Mouse (Mus musculus): ENCODE results near the gene Iqcf6. TPM values are rescaled to one million over a fixed set of nuclear protein-coding genes. Genes with fewer than 3 reads are reported as not detected.

Iqcf6 gene
- polyA plus RNA-seq, 1 experiment from 2014 or later: not detected

DNA sequence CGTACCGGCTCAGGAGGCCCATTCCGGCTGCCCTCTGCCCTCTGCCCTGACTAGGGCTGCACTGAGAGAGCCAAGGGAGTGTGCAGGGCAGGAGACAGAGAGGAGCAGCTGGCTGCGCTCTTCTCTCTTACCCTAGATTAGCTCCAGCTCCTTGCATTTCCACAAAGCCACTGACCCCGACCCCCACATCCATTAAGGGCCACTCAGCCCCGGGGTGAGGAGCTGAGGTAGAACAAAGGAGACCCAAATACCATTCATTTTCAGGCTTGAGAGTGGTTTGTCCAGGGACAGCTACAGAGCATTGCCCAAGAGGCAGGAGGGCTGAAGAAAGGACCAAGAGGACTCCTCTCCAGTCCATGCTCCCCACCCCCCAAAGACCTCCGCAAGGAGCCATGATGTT is 33.1 kb downstream of the Iqcf6 start:
- Histone ChIP-seq H3K9me3 (no peaks in the 10 kb centered on the region), H3K27me3 (replicated peaks) (peaks cover 17% of the 10 kb centered on the region), H3K4me1 (replicated peaks) (peaks cover 6% of the 10 kb centered on the region), H3K9ac (no peak overlapping the region), H3K36me3 (peaks cover 3% of the 10 kb centered on the region; the same call in 1 of the 2 replicates), H3K4me2 (replicated peaks) (no peak overlapping the region), H3K27ac (no peak overlapping the region), H3K4me3 (replicated peaks) (no peak overlapping the region)
- no peak for ATAC-seq
- WGBS: 81% methylated on average over 7 of the region's 7 CpGs

GRCm38 (mm10) chr9:106659935-106660334 is 33.6 kb downstream of the Iqcf6 start:
- no peak overlapping the region for H3K4me2 ChIP-seq (replicated peaks)
- no peak overlapping the region for H3K4me3 ChIP-seq (replicated peaks)
- H3K9me3 ChIP-seq: no peaks in the 10 kb centered on the region
- no peak for ATAC-seq
- H3K4me1 ChIP-seq (replicated peaks): peaks cover 6% of the 10 kb centered on the region
- H3K36me3 ChIP-seq: peaks cover 5% of the 10 kb centered on the region; the same call in 1 of the 2 replicates
- 87% methylated on average over 1 of the region's 1 CpGs for WGBS
- H3K27me3 ChIP-seq (replicated peaks): peaks cover 12% of the 10 kb centered on the region
- no peak overlapping the region for H3K27ac ChIP-seq
- H3K9ac ChIP-seq: no peak overlapping the region

- Histone ChIP-seq H3K4me2 (replicated peaks) (no peak overlapping the region), H3K4me1 (replicated peaks) (no peaks in the 10 kb centered on the region), H3K9ac (no peak overlapping the region), H3K4me3 (replicated peaks) (no peak overlapping the region), H3K27me3 (replicated peaks) (no peaks in the 10 kb centered on the region), H3K36me3 (peaks cover 6% of the 10 kb centered on the region; the same call in 1 of the 2 replicates), H3K27ac (no peak overlapping the region), H3K9me3 (no peaks in the 10 kb centered on the region)
- 80% methylated on average over 6 of the region's 6 CpGs for WGBS
- ATAC-seq: no peak
These were observed 36.8 kb downstream of the Iqcf6 start for GRCm38 (mm10) chr9:106663200-106663599.

DNA sequence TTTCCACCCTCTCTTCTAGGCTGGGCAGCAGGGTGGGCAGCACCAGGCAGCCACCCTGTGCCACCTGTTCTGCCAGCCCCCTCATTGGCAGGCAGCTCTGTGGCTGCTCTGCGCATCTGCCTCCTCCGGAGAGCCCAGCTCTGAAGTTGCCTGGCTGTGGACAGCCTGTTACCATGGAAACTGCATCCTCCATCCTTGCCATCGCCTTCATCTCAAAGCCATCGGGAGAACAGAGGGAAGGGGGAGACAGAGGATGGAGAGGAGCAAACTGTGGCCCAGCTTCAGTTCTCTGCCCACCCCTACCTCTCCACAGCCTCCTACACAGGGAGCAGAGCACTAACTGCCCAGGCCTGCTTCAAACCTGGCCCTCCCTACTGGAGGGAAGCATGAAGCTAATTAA is 38.1 kb downstream of the Iqcf6 start:
- H3K27ac ChIP-seq: no peak overlapping the region
- H3K27me3 ChIP-seq (replicated peaks): no peaks in the 10 kb centered on the region
- H3K9ac ChIP-seq: no peak overlapping the region
- H3K36me3 ChIP-seq: peaks cover 5% of the 10 kb centered on the region; the same call in 1 of the 2 replicates
- no peak overlapping the region for H3K4me3 ChIP-seq (replicated peaks)
- 80% methylated on average over 4 of the region's 4 CpGs for WGBS
- no peak overlapping the region for H3K4me2 ChIP-seq (replicated peaks)
- no peaks in the 10 kb centered on the region for H3K9me3 ChIP-seq
- ATAC-seq: no peak
- no peaks in the 10 kb centered on the region for H3K4me1 ChIP-seq (replicated peaks)

DNA sequence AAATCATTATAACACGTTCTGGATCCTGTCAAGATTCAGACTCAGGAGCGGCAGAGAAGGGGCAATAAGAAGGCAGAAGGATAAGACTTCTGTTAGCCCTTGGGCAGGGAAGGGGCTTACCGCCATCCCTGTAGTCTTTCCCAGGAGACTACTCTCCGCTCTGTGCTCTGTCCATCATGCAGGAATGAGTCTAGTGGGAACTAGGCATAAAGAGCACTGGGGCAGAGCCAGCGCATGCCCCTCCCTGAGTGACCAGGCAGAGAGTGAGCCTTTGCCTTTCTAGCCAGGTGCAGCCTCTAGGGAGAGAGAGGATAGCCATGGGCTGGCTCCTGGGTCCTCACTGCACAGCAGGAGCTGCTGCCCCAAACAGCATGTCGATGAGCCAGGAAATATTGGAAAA is 38.5 kb downstream of the Iqcf6 start:
- no peaks in the 10 kb centered on the region for H3K4me1 ChIP-seq (replicated peaks)
- no peaks in the 10 kb centered on the region for H3K9me3 ChIP-seq
- 79% methylated on average over 6 of the region's 6 CpGs for WGBS
- no peak overlapping the region for H3K9ac ChIP-seq
- H3K4me2 ChIP-seq (replicated peaks): no peak overlapping the region
- no peak overlapping the region for H3K4me3 ChIP-seq (replicated peaks)
- peaks cover 5% of the 10 kb centered on the region; the same call in 1 of the 2 replicates for H3K36me3 ChIP-seq
- no peaks in the 10 kb centered on the region for H3K27me3 ChIP-seq (replicated peaks)
- ATAC-seq: no peak
- no peak overlapping the region for H3K27ac ChIP-seq

- no peaks in the 10 kb centered on the region for H3K4me1 ChIP-seq (replicated peaks)
- H3K36me3 ChIP-seq: peaks cover 16% of the 10 kb centered on the region
- H3K9me3 ChIP-seq: no peaks in the 10 kb centered on the region
- no peak overlapping the region for H3K27ac ChIP-seq
- no peak overlapping the region for H3K4me2 ChIP-seq (replicated peaks)
- no peak overlapping the region for H3K4me3 ChIP-seq (replicated peaks)
- H3K27me3 ChIP-seq (replicated peaks): no peaks in the 10 kb centered on the region
- ATAC-seq: no peak
- WGBS: 84% methylated on average over 2 of the region's 2 CpGs
- no peak overlapping the region for H3K9ac ChIP-seq
These were observed 47.5 kb downstream of the Iqcf6 start for GRCm38 (mm10) chr9:106673860-106674259.

- H3K9me3 ChIP-seq: no peaks in the 10 kb centered on the region
- H3K4me1 ChIP-seq (replicated peaks): no peaks in the 10 kb centered on the region
- H3K9ac ChIP-seq: no peak overlapping the region
- no peak overlapping the region for H3K27ac ChIP-seq
- no peak overlapping the region for H3K4me3 ChIP-seq (replicated peaks)
- peaks cover 15% of the 10 kb centered on the region for H3K36me3 ChIP-seq
- no peaks in the 10 kb centered on the region for H3K27me3 ChIP-seq (replicated peaks)
- ATAC-seq: peak; percentile 75
- no peak overlapping the region for H3K4me2 ChIP-seq (replicated peaks)
- 0% methylated on average over 1 of the region's 1 CpGs for WGBS
These were observed 49.1 kb downstream of the Iqcf6 start for GRCm38 (mm10) chr9:106675480-106675879.

GRCm38 (mm10) chr9:106675965-106676364 is 49.6 kb downstream of the Iqcf6 start:
- WGBS: 79% methylated on average over 9 of the region's 9 CpGs
- H3K4me3 ChIP-seq (replicated peaks): no peak overlapping the region
- H3K9me3 ChIP-seq: no peaks in the 10 kb centered on the region
- ATAC-seq: peak; percentile 44; the same call in 1 of the 2 replicates
- no peak overlapping the region for H3K9ac ChIP-seq
- no peaks in the 10 kb centered on the region for H3K4me1 ChIP-seq (replicated peaks)
- peaks cover 15% of the 10 kb centered on the region for H3K36me3 ChIP-seq
- no peak overlapping the region for H3K4me2 ChIP-seq (replicated peaks)
- no peaks in the 10 kb centered on the region for H3K27me3 ChIP-seq (replicated peaks)
- H3K27ac ChIP-seq: no peak overlapping the region

DNA sequence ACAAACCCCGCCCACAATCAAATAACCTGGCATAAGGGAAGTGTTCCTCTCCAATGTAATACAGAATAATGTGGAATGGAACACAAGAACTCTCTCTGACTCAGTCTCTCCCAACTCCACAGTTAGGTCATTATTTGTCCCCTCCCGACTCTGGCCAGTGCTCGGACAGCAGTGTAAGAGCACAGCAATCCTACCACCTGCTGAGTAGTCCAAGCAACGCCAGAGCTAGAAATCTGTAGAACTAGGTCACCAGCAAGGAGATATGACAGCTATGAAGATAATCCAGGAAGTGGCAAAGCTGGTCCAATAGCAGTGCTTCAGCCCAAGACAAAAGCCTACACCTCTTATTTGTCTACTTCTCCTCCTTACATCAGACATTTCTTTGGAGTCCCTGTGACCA is 50.2 kb downstream of the Iqcf6 start:
- ATAC-seq: no peak
- Histone ChIP-seq H3K4me1 (replicated peaks) (no peaks in the 10 kb centered on the region), H3K36me3 (peaks cover 18% of the 10 kb centered on the region), H3K9ac (no peak overlapping the region), H3K4me2 (replicated peaks) (no peak overlapping the region), H3K27me3 (replicated peaks) (no peaks in the 10 kb centered on the region), H3K4me3 (replicated peaks) (no peak overlapping the region), H3K27ac (no peak overlapping the region), H3K9me3 (no peaks in the 10 kb centered on the region)
- 79% methylated on average over 4 of the region's 4 CpGs for WGBS

Other genes starting within 250 kb of the Iqcf6 start
- gene Rpl29, start 197.1 kb upstream of the Iqcf6 start, polyA plus RNA-seq (2015; fragmentation: Nextera tagmentation; extraction: Ambion mirVana): 981 and 1,002 TPM in 2 replicates
- gene Acy1, start 188.3 kb upstream of the Iqcf6 start, polyA plus RNA-seq (2015; fragmentation: Nextera tagmentation; extraction: Ambion mirVana): 47.7 and 48.7 TPM in 2 replicates
- gene Abhd14b, start 179.1 kb upstream of the Iqcf6 start, polyA plus RNA-seq (2015; fragmentation: Nextera tagmentation; extraction: Ambion mirVana): 25.4 and 31.8 TPM in 2 replicates
- gene Abhd14a, start 178.9 kb upstream of the Iqcf6 start, polyA plus RNA-seq (2015; fragmentation: Nextera tagmentation; extraction: Ambion mirVana): 49.1 and 51.0 TPM in 2 replicates
- 43.7 and 49.5 TPM in 2 replicates for gene Pcbp4, start 173.3 kb upstream of the Iqcf6 start, polyA plus RNA-seq (2015; fragmentation: Nextera tagmentation; extraction: Ambion mirVana)
- 0.20 and 0.45 TPM in 2 replicates for gene Gpr62, start 160.6 kb upstream of the Iqcf6 start, polyA plus RNA-seq (2015; fragmentation: Nextera tagmentation; extraction: Ambion mirVana)
- 49.9 and 50.0 TPM in 2 replicates for gene Rrp9, start 150.6 kb upstream of the Iqcf6 start, polyA plus RNA-seq (2015; fragmentation: Nextera tagmentation; extraction: Ambion mirVana)
- gene Parp3, start 149.6 kb upstream of the Iqcf6 start, polyA plus RNA-seq (2015; fragmentation: Nextera tagmentation; extraction: Ambion mirVana): 2.4 and 2.5 TPM in 2 replicates
- not detected in 2 replicates for gene Iqcf1, start 126.6 kb upstream of the Iqcf6 start, polyA plus RNA-seq (2015; fragmentation: Nextera tagmentation; extraction: Ambion mirVana)
- not detected in 2 replicates for gene Iqcf5, start 112.0 kb upstream of the Iqcf6 start, polyA plus RNA-seq (2015; fragmentation: Nextera tagmentation; extraction: Ambion mirVana)
- gene Iqcf3, start 65.0 kb upstream of the Iqcf6 start, polyA plus RNA-seq (2015; fragmentation: Nextera tagmentation; extraction: Ambion mirVana): not detected in 2 replicates
- not detected in 2 replicates for gene Iqcf4, start 55.6 kb upstream of the Iqcf6 start, polyA plus RNA-seq (2015; fragmentation: Nextera tagmentation; extraction: Ambion mirVana)
- not detected in 2 replicates for gene Grm2, start 29.5 kb downstream of the Iqcf6 start, polyA plus RNA-seq (2015; fragmentation: Nextera tagmentation; extraction: Ambion mirVana)
- gene Tex264, start 59.3 kb downstream of the Iqcf6 start, polyA plus RNA-seq (2015; fragmentation: Nextera tagmentation; extraction: Ambion mirVana): 52.6 and 59.5 TPM in 2 replicates
- 4.7 and 5.0 TPM in 2 replicates for gene Rad54l2, start 162.6 kb downstream of the Iqcf6 start, polyA plus RNA-seq (2015; fragmentation: Nextera tagmentation; extraction: Ambion mirVana)
- 19.6 and 20.4 TPM in 2 replicates for gene Dcaf1, start 195.3 kb downstream of the Iqcf6 start, polyA plus RNA-seq (2015; fragmentation: Nextera tagmentation; extraction: Ambion mirVana)